Mouse (Mus musculus) c-Kit-negative CD71-positive TER-119-positive erythroid progenitor cells, embryonic 14.5 days (primary cell): ENCODE measurements at regions not wholly inside any gene's neighbourhood (a gene's known extent, or its start where the extent isn't known, plus 50 kb on each side); places are given as distances from the start of the nearest gene placed in this dataset.

ENCODE experiments used
- DNase-seq: peaks from one replicate; pipeline ENCODE4 v3.0.0-alpha.2; 2013; ENCODE audit warnings: low read depth, low spot score

DNA sequence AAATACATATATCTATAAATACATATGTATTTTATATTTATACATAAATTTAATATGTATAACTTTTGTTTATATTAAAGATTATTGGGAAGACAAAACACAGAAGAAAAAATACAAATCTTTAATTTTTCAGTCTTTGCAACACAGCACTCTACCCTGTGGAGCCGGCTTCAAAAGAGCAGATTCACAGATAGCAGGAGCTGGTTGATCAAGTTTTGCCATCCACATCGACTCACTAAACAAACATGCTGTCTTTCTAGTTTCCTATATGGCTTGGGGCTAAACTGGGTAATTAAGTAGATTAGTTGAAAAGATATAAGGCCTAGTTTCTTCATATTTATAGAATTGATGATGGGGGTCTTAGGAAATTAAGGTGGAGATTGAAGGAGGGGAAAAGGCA, 311.2 kb upstream of the Marcks start:
- no peak for DNase-seq

DNA sequence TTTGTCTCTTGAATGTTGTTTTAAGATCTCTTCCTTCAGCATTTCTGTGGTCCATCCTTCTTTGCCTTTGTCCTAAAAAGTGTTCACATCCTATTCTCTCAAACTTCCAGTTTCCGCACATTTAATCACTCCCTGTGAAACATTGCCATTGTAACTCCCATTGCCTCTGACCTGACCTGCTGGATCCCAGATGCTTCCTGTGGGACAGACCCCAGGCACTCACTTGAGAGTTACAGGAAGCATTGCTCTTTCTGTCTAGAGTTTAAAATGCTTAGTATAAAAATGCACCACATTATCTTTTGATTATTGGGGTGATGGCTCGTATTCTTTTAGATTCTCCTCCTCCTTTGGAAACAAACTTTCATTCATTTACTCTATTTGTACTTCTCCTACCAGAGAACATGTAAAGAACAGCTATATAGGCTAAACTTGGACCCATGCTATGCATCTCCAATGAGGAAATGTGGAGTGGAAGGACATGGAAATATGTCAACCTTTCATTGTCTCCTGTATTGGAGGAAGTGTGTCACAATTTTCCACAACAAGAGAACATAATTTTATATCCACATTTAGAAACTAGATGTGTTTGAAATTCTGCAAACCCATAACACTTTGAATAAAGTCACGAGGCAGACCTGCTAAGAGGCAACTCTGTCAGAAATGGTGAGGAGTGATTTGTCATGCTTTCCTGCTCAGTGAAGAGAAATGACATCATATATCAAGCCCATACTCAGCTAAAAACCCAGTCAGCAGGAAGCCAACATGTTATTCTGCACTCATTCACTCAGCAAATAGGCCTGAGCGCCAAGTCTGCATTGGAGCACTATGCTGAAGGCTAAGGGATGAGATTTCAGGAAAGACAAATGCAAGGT, 308.8 kb upstream of the Marcks start:
- no peak for DNase-seq

DNA sequence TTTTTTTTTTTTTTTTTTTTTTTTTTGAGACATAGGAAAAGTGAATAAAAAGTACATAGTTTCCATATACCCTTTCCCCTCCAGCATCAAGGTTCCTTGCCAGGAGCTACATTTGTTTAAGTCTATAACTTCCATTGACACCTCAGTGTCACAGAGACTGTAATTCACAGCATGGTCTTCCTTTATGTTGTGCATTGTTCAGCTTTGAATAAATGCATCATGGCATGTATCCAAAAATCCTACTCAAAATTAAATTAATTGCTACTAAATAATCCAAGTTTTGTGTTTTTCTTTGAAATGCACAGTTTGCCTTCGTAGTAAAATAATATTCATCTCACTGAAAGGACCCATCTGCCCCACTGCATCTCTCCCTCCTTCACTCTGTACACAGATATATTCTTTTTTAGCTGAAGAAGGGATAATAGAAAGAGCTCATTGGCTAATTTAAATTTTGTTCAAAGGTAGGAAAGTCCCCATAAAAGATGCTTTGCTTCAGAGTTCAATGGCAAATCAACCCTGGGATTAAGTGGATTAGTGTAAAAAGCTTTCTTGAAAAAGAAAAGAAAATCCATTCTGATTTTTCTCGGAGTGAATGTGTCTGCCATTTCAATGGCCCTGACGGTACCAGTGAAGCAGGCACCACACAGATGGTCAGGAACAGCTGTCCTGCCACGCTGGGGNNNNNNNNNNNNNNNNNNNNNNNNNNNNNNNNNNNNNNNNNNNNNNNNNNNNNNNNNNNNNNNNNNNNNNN, 301.3 kb upstream of the Marcks start:
- DNase-seq: no peak

DNA sequence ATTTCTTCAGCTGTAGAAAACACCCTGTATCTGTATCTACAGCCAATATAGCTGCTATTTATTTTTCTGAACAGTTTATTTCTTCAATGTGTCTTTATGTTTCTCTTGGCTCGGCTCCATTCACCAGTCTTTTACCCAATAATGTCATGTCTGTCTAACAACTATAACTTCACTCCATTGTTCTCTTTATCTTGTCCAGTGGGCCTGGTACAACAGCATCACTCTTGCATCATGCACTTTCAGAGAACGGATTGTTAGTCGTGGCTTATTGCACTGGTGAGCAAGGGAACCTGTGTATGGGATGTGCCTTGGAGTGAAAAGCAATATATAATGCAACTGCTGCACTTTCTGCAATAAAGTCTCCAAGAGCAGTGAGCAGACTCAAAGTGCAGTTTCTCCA, 299.6 kb upstream of the Marcks start:
- DNase-seq: no peak

DNA sequence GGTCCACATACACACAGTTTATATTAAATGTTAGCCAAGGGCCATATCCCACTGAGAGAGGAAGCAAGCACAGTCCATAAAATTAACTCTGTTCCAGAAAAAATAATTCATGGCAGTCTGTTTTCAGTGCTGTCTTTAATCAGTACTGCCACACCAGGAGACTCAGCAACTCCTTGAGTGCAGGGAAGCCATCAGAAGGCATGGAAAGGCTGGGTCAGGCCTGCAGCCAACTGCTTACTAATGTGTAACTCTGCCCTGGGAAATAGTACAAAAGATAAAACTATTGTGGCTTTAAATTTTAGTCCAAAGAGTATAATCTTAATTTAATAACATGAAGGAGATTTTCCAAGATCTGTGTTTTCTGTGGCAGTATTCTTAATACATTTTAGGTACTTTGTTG, 298.1 kb upstream of the Marcks start:
- DNase-seq: no peak

DNA sequence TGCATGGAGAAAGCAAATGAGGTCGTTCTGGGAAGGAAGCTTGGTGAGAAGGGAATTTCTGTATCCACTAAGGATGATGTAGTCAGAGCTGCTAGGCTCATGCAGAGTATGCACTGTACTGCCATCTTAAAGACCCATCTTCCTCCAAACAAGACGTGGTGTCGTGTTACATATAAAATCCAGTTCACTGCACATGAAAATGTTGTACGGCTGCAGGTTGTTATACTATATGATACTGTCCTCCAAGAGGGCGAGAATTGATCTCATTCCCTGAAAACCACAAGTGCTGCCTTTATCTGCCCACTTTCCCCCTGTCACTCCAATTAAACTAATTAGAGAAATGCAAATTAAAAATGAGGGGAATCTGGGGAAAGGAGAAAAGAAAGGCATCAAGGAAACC, 295.5 kb upstream of the Marcks start:
- DNase-seq: no peak

DNA sequence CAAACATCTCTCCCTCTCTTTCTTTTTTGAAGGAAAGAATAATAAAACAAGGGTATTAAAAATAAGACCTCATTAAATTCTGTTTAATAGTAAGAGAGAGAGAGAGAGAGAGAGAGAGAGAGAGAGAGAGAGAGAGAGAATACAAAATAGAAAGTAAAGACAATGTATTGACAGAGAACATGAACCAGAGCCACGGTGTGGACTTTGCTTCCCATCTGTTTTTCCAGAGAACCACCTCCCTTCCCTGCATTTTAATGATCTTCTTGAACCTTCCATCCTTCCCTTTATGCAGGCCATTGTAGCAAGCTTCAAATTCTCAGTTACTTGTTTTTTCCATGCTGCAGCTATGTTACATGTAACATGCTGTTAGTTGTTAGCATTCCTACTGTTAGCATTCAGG, 284.3 kb upstream of the Marcks start:
- no peak for DNase-seq

DNA sequence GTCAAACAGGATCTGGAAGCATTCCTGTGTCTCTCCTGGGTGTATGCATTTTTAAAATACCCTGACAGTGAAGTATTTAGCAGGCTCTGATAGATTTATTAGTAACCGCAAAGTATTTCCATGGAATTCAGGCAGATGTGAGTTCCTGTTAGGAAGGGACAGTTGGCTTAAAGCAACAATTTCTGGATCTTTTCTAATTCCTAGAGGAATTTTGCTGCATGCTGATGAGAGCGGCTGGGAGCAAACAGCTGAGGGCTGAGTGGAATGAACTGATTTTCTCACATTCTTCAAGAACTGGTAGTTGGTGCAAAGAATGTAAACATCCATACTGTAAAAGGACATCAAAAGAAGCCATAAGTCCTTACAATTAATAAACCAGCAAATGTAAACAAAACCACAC, 283.9 kb upstream of the Marcks start:
- DNase-seq: no peak

DNA sequence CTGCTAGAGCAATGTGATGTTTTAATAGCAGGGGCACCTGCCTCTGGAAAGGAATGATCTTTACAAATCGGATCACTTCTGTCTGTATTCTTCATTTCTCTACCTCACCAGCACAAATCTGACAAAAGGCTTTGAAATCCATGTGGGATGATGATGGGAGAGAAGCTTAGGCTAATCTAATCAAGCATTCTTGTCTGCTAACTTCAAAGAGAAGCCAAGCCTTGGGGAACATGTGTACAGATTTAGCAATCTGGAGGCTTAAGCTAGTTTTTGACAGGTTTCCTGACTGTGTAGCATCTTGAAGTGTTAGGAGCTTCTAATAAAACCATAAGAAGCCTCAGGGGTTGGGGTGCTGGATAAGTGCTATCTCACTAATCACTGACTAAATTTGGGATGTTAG, 277.6 kb upstream of the Marcks start:
- no peak for DNase-seq

DNA sequence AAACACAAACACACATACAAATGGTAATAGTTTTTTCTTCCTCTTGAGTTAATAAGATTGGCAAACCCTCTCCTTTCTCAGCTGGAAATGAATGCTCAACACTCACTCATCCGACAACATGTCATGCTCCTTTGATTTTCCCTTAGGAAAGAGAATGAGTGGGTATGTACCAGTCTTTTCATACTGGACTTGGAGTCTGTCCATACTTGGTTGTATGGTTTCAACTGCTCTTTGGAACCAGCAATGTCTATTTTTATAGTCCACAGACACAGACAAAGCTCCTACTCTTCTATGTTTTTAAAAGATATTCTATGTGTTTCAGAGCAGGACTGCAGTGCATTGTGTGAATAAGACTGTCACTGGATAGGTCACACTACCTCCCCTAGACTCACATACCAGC, 273.7 kb upstream of the Marcks start:
- no peak for DNase-seq

DNA sequence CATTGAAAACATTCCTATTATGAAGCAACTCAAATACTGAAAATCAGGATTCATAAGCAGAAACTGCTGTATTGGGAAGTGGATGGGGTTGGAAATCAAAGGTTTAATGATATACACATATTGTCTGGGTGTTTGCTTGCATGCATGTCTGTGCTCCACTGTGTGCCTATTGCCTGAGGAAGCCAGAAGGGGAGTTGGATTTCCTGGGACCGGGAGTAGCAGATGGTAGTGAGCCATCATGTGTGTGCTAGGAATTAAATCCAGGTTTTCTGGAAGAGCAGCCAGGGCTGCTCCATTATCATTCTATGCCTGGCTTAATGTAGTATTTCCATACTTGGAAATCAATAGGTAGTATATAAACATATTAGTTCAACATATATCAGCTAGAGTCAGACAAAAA, 271.0 kb upstream of the Marcks start:
- no peak for DNase-seq

DNA sequence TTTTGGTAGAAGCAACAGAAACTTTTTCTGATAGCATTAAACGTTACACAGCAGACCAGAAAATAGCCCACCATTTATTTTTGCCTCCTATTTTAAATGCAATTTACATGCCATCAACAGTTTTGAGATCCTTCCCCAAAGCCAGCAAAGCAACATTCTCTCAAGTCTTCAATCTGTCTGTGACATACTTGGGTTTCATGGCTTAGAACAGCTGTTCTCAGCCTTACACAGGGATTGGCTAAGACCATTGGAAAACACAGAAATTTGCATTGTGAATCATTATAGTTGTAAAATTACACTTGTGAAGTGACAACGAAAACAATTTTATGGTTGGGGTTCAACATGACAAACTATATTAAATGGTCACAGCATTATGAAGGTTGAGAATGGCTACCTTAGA, 268.8 kb upstream of the Marcks start:
- DNase-seq: no peak

DNA sequence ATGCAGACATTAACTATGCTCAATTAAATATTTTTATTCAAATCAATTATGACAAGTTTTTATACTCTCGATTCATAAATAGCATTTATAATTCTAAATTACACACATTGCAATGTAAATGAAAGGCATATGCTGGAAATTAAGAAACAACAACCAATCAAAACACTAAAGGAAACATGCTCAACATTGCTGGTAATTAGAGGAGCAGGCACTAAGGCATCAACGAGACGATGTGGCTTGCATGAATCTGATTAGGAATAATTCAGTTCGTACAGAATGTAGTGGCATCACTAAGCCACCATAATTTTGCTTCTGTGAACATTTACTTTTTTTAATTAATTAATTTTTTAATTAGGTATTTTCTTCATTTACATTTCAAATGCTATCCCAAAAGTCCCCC, 266.2 kb upstream of the Marcks start:
- no peak for DNase-seq

DNA sequence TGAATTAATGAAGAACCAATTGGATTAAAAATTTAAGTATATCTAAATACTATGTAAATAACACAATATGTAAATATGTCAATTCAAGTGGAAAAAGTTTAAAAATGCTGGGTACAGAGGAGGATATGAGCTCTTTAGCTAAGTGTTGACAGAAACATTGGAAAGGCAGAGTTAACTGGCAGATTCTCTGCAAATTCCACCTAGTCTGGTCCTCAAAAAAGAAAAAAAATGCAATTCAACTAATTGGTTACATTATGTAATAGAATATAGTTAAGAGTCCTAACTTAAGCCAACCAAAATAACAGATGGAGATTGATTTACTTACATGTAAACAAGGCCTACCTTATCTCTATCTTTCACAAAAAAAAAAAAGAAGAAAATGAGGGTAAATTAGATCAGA, 265.7 kb upstream of the Marcks start:
- DNase-seq: no peak

DNA sequence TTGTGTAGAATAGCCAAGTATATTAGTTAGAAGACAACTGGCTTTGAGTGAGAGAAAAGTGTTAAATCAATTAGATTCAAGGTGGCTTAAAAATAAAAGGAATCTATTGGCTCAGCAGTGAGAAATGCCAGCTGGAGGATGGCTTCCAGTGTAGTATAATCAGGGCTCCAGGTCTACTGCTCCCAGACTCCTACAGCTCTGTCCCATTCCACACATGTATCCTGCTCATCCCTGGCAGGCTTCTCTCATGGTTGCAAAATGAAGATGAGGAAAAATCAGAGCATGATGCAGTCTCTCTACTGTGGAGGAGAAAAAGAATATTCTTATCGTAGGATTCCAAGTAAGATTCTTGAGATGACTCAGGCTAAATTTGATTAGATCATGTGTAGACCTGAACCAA, 263.7 kb upstream of the Marcks start:
- no peak for DNase-seq

DNA sequence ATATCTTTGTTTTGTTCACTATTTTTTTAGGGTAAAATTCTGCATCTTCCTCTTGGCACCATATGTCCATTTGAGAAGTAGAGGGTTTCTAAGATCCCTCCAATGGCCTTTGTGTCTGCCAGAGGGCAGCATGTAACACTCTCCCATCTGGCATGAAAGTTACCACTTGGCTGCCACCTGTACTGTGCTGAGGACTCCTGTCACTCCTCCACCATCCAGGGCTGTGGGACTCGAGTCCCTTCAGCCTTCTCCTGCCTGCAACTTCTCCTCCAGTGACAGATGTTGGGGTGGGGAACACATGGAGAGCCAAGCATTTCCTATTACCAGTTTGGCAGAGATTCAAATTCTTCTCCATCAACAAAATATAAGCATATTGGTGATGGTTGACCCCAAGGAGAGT, 262.3 kb upstream of the Marcks start:
- no peak for DNase-seq

DNA sequence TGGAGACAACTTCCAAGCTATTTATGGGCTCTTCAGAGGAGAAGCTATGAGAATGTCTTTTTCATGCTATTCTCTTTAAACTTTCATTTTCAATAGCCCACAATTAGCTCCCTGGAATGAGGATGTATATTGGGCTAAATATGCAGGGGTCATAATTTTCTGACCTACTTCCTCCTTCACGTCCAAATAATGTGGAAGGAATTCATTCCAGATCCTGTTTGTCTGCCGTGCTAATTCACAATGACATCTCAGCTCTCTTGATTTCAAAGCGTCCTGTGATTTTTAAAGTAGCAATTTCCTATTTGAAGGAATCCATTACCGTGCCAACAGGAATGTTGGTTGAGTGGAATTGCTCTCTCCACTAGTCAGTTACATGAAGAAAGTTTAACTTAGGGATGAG, 261.7 kb upstream of the Marcks start:
- DNase-seq: no peak

DNA sequence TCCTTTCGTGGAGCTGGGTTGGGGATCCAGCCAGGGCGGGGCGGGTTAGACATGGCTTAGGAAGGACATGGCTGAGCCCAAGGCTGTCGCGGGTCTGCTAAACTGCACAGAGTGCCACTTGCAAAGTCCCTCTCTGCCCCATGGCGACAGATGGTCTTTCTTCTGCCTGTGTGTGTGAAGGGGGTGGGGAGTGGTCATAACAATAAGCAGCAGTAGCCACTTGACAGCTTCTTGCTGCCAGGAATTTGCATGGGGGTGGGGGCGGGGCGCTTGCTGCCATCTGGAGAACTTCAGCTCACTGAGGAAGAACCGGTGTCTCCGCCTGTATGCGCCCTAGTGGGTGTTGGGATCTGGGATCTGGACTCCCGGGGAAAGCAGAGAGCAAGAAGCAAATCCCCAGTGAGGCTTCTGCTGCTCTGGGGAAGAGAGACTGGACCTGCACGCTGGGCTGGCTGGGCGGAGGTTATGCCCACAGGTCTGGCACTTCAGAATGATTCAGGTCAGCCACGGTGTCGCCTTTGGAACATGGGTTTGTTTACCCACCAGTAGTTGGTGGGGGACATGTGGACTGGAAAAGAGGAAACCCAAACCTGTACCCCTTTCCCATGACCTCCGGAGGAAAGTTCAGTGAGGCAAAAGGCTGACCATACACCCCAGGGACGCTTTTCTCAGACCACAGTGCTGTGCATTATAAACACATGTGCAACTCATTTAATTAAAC, 258.7 kb upstream of the Marcks start:
- no peak for DNase-seq

DNA sequence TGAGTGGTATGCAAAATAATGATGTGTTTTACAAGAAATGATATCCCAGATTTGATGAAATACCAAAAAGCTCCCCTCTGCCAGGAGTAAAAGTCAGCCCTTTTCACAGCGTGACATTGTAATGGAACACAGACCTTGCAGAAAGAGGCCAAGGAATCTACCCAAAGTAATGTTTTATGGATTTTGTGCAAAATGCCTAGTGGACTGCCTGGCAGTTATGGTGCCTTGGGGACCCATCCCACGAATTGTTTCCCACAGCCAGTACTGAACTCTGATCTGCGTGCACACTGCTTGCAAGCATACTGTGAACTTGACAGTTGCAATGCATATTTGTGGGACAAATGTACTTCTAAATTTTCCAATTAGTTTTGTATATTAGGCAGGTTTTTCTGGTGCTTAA, 251.3 kb upstream of the Marcks start:
- no peak for DNase-seq

DNA sequence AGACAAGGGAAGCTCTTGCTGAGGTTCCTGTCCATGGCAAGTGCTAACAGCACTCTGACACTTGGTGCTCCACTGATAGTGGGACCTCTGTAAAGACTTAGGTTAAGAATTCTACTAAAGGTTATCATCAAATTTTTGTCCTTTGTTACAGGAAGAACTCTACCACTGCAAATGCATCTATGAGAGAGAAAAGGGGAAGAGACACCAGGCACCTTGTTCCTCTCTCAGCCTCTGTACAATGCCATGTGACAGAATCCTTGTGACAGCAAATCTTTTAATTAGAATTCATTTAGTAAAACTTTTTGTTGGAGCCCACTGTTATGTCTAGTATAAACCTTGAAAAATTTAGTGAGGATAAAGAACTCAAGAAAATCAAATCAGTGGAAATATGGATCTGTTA, 247.5 kb upstream of the Marcks start:
- DNase-seq: no peak

DNA sequence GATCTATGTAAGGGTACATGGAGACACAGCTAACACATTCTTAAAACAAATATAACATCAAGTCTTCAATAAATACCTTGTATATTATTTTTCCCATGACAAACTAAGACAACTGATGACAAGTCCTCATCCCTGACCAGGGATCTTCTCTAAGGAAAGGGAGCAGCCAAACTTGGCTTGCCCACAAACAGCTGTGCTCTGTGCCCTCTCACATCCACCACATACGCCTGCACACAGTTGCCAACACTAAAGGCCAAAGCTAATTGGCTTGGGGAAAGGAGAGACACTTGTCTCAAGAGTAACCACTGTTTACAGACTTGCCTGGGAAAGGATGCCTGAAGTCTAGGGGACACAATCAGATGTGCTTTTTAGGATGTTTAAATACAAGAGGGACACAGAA, 241.3 kb upstream of the Marcks start:
- no peak for DNase-seq

DNA sequence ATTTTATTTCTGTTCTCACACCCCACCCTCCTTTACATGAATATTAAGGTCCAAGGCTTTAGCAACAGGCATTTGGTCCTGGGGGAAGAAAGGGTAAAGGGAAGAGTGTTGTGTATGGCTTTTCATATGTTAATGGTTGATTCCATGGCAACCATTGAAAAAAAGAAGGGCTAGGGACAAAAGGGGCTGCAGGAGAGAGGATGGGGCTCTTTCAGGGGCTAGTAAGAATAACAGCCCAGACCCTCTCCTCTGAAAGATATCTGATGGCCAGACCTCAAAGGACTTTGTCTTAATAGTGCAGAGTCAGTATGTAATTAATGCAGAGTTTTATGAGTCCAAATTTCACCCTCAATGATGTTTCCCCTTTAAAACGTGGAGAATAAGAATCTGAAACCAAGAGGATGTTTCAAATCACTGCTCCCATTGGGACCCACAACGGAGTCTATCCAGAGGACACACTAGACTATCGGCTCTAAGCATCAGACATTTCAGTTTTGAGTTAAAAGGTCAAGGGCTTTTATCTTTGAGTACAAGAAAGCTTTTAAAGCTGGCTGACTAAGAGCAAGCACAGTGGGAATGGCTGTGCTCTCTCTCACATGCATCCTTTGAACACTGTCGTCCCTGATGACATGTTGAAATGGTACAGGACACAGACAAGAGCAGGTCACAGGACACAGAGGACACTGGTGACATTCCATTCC, 239.4 kb upstream of the Marcks start:
- DNase-seq: no peak
